Mouse (Mus musculus): ENCODE data around the gene Lage3.

GRCm38 (mm10) chrX:74328725-74329161, 24.7 kb downstream of the Lage3 start, which contains the start of gene Plxna3:
- TF ChIP-seq CTCF (IDR thresholded peaks at IDR 0.05), result no peak
- TF ChIP-seq EP300 (IDR thresholded peaks at IDR 0.05; ENCODE audit: insufficient read depth, low read depth, low read length), result no peak

Data from heart, adult 2 months (tissue).